Mouse (Mus musculus) mesoderm, embryonic 11.5 days (tissue): ENCODE data around the gene Rbbp9.
"Not testable (repeated sequence)": the region's sequence is repeated elsewhere in the genome, so short reads cannot be mapped to it uniquely, and the experiment has no call there.

Experiments used
- DNase-seq: peaks from one replicate; pipeline ENCODE4 v3.0.0-alpha.2; 2012; ENCODE audit warnings: low read depth, low spot score

The Rbbp9 gene

DNA sequence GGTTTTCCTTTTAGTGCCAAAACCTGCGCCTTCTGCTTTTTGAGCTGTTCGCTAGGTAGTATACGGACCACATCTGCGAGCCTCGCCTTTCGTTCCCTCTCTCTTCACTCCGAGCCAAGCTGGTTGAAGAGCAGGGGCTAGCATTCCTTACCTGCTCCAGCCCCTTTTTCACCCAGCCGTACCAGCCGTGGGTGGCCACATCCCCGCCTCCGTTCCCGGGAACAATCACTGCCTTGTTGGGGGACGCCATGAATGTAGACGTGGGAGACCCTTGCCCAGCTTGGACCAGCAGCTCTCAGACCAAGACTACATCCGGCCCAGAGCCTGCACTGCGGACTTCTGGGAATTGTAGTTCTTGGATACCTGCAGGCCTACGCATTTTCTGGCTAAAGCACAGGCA lies at the start of gene Rbbp9:
Gene Rbbp9 (minus strand): TSS at position 341 of the 400 bp plus-strand sequence.
- peak; percentile 90 for DNase-seq

DNA sequence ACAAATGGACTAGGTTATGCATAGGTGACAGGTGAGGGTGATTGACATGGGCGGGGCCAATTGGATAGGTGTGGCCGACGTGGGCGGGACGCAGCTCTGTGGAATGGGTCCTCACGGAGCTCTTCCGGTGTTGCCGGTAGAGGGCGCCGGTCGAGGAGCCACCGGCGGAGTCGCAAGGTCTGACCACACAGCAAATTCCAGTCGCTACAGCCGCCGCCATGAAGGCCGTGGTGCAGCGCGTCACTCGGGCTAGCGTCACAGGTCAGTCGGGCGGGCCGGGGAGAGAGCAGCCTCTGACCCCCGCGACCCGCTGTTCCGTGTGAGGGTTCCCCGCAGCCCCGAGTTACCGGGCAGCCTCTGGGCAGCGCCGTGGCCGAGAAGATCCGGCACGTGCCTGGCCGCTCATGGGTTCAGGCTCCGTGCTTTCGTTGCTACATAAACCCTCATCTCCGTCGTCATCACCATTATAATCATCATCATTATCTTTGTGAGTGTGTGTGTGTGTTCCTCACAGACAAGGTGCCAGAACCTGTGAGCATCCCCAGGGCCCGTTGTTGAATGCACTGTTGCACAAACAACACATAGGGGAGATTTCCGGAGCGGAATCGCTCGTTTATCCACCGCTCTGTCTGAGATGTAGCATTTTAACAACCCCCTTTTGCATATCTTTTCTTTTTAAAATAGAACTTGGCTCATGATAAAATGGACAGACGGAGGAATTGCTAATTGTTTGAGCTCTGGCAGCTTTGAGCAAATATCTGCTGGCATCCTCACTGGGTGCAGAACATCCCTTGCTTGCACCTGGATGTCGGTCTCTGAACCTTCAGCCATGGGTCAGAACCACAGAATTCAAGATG lies 49.4 kb upstream of the Rbbp9 start, which contains the start of gene Dtd1:
Gene Dtd1 (plus strand): TSS at position 67 of the 857 bp plus-strand sequence.
- DNase-seq: peak; percentile 88

DNA sequence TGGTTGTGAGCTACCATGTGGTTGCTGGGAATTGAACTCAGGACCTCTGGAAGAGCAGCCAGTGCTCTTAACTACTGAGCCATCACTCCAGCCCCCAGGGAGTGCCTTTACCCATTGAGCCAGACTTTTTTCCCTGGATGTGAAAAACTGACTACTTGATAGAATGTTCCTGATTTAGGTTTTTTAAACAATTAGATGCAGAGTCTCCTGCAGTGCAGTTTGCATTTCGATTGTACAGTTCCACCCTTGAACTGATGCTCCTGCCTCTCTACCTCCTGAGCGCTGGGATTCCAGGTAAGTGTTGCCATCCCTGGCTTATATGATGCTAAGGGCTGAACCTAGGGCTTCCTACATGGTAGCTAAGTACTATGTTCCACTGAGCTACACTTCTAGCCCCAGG lies 47.3 kb upstream of the Rbbp9 start:
- DNase-seq: no peak

DNA sequence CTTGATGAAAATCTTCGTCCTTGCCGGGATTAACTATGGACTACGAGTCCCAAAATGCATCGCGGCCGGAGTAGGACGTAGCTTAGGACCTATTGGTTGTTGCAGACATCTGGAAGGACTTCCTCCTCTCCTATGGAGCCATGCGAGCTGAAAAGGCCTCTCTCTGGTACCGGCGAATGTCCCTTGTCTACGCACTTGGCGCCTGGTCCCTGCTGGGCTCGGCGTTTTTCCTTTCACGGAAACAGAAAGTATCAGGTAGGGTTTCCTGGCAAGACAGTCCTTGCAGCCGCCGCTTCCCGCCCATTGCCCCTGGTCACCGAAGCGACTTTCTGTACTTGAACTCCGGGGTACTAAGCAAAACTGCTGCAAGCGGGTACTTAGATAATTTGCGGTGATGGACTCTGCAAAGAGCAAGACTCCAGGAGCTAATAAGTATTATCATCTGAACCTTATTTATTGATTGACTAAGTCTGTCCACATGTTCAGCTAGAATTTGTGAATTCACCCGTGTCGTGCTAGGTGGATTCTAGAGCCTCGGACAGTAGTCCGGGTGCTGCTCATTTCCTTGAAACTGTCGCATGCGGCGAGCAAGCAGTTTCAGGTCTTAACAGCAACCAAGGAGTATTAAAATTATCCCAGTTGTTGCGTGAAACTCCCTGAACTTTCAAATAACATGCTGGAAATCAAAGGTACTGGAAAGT lies 43.4 kb upstream of the Rbbp9 start, which contains the start of gene Smim26:
Gene Smim26 (plus strand): TSS at position 104 of the 701 bp plus-strand sequence.
- peak; percentile 82 for DNase-seq

DNA sequence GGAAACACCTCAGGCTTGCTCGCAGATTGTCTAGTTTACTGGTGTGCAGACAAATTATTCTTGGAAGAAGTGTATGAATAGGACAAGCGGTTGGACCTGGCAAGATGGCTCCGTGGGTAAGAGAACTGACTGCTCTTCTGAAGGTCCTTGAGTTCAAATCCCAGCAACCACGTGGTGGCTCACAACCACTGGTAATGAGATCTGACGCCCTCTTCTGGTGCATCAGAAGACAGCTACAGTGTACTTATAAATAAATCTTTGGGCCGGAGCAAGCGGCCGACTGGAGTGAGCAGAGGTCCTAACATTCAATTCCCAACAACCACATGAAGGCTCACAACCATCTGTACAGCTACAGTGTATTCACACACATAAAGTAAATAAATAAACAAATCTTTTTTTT lies 42.4 kb upstream of the Rbbp9 start:
- not testable (repeated sequence) for DNase-seq

DNA sequence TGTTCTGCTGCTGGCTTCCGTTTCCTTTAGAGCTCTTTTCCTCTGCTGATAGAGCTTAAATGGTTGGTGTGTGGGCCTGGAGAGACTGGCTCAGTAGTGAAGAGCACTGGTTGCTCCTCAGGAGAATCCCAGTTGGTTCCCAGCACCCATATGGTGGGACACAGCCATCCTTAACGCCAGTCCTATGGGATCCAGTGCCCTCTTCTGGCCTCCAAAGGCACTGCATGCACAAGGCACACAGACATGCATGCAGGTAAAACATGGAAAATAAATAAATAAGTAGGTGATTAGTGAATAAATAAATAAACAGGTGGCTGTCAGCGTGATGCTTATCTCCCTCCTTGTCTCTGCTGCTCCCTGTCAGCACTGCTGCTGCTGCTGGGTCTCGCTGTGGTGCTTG lies 38.1 kb upstream of the Rbbp9 start:
- no peak for DNase-seq

DNA sequence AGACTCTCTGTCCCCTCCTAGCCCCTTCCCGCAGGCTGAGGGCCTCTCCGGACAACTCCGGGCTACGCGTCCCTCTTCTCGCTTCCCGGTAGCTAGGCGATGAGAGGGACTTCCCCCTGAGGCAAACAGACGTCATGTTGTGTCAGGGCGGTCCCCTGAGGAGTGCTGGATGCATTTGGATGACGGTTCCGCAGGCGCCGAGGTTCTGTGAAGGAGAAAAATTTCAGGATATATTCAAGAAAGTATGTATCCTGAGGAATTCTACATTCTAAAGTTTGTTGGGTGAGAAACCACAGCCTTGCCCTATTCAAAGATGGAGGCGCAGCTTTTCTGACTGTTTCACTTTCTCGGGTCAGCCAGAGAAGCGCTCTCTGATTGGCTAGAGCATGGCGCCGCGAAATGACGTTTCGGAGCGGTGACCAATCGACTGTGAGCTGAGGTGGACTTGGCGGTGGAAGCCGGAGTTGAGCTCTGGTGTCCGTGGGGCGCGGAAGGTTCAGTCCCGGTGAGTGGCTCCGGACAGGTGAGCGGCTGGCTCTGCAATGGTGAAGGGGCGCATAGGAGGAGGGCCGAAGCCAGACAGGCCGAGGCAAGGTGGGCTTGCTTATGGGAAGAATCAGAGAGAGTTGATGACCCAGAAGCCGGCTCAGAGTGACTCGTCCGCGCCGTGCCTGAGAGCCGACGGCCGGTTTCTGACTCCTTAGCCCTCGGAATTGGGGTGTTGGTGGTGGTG lies 5.3 kb upstream of the Rbbp9 start, which contains the start of gene Sec23b:
Gene Sec23b (plus strand): TSS at position 410 of the 733 bp plus-strand sequence.
- peak; percentile 96 for DNase-seq

DNA sequence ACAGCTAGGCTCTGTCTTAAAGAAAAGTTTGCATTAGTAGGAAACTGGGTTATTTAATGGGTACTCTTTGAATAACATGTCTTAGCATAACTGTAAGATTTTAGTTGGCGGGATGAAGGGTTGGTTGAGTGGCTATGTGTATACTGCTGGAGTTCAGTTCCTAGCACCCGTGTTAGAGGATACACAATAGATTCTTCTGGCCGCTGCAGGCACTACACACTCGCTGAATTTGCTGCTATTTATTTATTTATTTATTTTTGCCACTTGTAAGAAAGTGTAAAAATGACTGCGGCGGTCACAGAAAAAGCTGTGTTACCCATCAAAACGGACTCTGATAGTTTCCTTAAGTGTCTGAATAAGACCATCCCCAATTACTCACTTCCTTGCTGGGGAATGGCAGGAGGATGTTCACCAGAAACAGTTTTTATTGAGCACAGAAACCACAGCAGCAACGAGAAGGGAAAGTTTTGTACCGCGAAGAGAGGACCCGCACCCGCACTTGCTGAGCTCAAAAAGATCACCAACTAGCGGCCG lies 4.7 kb upstream of the Rbbp9 start:
- peak; percentile 10 for DNase-seq

DNA sequence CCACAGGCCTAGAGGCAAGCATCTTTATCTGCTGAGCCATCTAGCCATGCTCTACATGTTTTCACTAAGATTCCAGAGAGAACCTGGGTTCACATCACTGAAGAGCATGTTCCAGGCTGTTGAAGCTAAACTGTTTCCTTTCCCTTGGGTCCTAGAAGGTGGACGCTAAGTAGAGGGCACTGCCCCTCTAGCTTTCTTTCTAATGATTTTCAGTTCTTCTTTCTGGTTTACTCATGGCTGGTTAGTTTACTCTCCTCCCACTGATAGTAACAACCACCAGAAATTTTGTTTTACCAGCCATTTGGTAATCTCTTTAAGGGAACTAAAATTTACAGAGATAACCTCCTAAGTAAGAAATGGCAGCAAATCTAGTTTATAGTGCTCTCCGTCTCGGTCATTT lies 3.2 kb upstream of the Rbbp9 start:
- no peak for DNase-seq

DNA sequence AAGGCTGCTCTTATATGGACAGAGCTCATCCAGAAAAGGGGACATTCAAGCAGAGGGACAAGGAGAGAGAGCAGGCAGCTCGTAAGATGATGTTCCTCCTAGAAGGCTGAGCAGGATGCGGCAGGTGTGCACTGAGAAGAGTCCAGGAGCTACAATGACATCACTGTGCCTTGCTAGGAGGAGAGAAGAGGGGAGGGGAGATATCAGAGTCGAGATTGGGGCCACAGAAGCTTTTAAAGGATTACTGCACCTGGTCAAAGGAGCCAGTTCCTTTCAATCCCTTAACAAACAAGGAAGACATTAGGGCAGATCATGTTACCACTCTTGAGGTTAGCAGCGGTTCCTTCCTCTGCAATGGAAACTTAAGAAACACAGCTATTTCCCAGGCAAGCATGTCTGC lies 3.1 kb downstream of the Rbbp9 start:
- no peak for DNase-seq

DNA sequence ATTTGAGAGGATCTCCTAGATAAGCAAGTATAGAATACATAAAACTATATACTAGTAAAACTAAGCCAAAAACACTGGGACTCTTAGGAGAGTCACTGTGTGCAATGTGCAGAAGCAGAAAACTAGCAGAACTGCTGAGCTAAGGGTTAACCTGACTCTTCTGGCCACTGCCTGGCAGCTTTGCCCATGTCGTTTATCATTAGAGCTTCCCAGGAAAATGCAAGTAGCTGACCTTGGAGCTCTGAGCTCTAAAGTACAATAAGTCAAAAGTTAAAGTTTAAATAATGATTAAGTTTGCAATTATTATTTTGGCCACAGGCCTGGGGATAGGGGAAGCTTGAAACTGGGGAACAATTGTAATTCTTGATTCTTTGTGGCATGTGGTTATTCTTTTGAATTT lies 5.2 kb downstream of the Rbbp9 start:
- DNase-seq: no peak

DNA sequence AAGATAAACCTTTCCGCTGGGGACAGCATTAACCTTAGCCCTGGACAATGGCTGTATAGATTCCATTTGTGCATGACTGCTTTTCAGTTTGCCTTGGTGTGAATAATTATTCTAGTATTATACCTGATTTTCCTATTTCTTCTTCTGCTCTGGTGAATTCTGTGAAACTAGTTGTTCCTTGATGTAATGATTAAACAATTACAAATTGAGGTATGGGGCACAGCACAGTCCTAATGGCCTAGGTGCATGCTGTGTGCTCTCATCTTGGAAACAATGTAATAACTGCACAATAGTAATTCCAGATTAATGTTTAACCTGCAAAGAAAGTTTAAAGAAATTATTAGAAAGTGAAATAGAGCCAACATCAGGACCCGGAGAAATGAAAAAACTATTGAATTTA lies 5.6 kb downstream of the Rbbp9 start:
- no peak for DNase-seq

DNA sequence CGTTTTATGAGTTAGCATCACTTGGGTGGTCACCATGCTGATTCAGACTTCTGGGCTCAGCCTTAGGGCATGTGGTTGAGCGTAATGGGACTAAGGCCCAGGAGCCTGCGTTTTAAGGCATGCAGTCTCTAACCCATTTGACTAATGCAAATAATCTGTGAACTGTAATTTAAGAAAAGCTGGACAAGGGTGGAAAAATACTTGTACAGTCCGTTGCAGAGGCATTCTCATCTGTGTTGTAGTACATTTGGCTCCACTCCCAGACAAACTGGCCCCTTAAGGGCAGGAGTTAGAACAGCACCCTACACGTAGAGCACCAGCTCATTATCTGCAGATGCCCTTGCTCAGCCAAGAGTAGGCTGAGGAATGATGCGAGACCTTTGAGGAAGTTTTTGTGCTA lies 6.0 kb downstream of the Rbbp9 start:
- DNase-seq: no peak

DNA sequence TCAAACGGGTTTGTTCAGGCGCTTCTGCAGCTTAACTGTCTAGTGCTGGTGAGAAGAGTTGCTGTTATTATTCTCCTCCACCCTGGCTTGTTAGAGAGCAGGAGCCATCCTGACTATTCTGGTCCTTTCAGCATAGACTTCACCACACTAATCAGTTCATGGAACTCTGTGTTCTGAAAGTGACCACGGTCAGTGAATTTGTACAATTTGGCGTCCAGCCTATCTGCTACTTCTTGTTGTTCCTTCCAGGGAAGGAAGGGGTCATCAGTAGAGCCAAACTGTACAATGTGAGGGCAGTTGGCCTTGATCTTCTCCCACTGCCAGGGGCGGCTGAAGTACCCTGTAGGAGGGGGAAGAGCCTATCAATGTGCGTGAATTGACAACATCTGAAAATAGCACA lies 7.0 kb downstream of the Rbbp9 start:
- DNase-seq: no peak

DNA sequence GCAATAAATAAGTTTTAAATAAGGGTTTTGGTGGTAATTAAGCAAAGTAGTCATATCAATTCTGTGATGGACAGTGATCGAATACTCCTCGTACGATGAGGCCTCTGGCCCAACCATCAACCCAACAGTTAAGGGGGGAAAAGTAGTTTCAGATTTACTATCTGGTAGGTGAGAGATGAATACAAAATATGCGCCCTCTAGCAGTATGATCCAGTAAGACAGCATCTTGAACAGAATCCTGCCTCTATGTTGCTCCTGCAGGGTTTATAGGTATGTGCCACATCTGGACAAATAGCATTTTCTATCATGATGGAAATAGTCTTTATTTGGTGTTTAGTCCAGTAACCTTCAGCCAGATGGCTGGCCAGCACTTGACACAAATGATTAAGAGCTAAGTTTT lies 9.4 kb downstream of the Rbbp9 start:
- no peak for DNase-seq

DNA sequence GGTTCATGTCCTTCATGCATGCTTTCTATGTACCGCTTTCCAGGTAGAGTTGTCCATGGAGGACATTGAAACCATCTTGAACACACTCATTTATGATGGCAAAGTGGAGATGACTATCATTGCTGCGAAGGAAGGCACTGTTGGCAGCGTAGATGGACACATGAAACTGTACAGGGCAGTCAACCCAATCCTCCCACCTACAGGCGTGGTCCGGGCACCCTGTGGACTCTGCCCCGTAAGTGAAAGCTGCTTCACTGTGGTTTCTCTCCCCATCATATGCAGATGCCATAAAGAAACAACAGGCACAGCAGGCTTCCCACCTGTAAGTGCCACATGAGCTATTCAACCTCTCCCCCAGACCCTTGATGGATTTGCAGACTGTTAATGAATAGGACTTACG lies 13.5 kb downstream of the Rbbp9 start:
- no peak for DNase-seq

DNA sequence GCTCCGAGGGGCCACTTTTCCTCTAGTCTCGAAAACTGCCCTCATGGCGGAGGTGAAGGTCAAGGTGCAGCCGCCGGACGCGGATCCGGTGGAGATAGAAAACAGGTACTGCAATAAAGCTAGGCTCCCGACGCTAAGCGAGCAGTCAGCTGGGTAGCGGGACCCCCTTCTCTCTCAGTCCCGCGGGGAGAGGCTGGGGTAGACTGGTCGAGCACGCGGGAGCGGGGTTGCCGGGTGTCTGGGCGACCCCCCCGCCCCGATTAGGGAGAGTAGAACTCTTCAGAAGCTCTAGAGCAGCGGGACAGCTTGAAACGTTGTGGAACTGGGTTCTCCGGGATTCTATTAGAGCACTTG lies 22.9 kb downstream of the Rbbp9 start:
- DNase-seq: no peak

DNA sequence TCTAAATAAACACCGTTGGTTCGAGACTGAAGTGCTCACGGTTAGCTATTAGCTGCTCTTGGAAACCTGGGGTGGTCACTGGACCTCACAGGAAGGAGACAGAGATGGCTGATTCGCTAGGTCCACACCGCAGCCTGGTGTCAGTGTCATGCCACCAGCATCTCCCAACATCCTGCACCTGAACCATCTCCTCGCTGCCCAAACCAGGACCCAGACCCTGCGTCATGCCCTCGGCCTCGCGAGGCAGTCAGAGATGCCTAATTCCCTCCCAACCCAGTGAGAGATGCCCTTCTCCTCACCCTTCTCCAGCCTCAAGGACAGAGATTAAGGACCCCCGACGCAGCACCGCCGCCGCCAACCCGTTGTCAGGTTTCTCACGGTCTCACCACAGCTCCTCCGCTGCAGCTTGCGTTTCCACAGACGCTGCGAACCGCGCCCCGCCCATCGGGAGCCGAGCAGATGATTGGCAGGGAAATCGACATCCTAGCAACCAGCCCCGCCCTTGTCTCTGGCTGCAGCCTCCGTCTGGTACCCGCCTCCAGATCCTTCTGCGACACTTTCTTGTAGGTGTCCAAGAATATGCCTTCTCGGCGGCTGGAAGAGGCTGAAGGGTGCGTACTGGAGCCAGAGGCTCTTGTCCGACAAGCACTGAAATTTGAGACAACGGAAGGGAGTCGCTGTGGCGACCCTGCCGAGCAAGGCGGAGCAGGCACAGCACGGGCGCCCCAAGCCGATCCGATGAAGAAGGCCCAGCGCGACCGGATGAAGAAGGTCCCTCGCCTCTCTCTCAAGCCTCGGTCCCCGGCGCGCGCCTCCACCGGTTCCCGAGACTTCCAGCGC lies 23.5 kb downstream of the Rbbp9 start, which contains the start of the genes Dzank1 and Polr3f:
Gene Dzank1 (minus strand): TSS at position 434 of the 840 bp plus-strand sequence.
Gene Polr3f (plus strand): TSS at position 738 of the 840 bp plus-strand sequence.
- peak; percentile 96 for DNase-seq

DNA sequence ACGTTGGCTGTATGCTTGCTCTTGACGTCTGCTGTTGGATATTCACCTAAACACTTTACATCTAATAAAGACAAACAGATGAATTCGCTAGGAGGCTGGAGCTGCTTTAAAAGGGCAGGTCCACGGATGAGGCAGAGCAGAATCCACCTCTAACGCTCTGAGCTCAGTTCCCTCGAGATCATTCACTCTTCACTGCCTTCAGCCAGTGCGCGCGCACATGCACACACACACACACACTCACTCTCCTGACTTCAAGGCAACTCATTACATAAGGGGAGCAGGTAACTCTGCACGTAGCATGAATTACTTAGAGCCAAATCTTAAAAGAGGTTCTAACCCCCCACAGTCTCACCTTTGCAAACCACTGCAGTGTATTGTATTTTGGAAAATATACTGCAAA lies 24.8 kb downstream of the Rbbp9 start:
- DNase-seq: no peak

DNA sequence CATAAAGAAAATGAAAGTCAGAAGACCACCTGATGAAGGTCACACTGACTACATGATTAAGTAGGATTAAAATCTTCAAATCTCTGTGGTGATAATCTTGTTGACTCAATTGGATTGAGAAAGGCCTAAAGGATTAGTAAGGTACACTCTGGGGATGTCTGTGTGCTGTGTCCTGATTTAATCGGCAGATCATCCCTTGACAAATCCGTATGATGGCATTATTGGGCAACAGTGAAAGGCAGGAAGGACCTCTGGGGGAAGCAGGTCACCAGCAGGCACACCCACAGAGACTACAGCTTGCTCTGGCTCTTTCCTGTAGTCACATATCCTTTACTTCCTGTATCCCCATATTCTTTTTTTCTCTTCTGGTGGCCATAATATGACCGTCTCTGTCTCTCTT lies 30.9 kb downstream of the Rbbp9 start:
- DNase-seq: no peak

DNA sequence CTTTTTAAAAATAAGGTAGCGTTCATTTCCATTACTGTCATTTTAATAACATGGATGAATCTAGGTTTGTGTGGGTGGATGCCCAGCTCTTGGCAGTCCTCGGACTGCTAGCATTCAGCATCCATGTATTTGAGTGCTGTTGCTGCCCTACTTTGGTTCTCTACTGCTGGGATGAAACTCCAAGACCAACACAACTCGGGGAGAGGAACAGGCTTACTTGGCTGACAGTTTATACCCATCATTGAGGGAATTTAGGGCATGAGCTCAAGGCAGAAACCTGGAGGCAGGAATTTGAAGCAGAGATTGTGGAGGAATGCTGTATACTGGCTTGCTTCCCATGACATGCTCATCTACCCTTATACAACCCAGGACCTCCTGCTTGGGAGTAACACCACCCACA lies 36.0 kb downstream of the Rbbp9 start:
- no peak for DNase-seq
